Mouse (Mus musculus) liver, adult 2 months (tissue): ENCODE results near the gene Hspb6.

Source experiments
- CTCF ChIP-seq: fragments of 200-500 bp; IDR thresholded peaks from 2 replicates; pipeline ENCODE4 v1.5.1; 2011; ENCODE audit warnings: low read depth, low read length, control low read depth
- POLR2A ChIP-seq: fragments of 200-500 bp; IDR thresholded peaks from 2 replicates; pipeline ENCODE4 v1.6.1; 2011; ENCODE audit warnings: low read length, control low read depth; ENCODE audit not compliant: insufficient read depth; ENCODE audit errors: extremely low read depth

- TF ChIP-seq CTCF (no peak), POLR2A (no peak)
Observed at GRCm38 (mm10) chr7:30596811-30597210, 44.8 kb downstream of the Hspb6 start.
